Mouse (Mus musculus): ENCODE results near the gene Yaf2. TPM values are rescaled to one million over a fixed set of nuclear protein-coding genes. Genes with fewer than 3 reads are reported as not detected.

Yaf2 gene
- polyA plus RNA-seq, 1 experiment = 12.9 TPM

Other genes starting within 250 kb of the Yaf2 start
- 2.7 TPM in 2 replicates for gene Gxylt1, start 61.8 kb downstream of the Yaf2 start, polyA plus RNA-seq (2012; rRNA removed)
- gene Zcrb1, start 61.4 kb upstream of the Yaf2 start, polyA plus RNA-seq (2012; rRNA removed) = 9.8 and 11.9 TPM in 2 replicates
- 5.4 and 6.4 TPM in 2 replicates for gene Pphln1, start 61.4 kb upstream of the Yaf2 start, polyA plus RNA-seq (2012; rRNA removed)

Data from spleen, adult 2 months (tissue).